Mouse (Mus musculus) kidney, postnatal 14 days (tissue): ENCODE measurements around the gene Mtor.

ENCODE experiments used
- DNase-seq: peaks from one replicate; pipeline ENCODE4 v3.0.0; 2022; ENCODE audit warnings: mixed read lengths

The Mtor gene

DNA sequence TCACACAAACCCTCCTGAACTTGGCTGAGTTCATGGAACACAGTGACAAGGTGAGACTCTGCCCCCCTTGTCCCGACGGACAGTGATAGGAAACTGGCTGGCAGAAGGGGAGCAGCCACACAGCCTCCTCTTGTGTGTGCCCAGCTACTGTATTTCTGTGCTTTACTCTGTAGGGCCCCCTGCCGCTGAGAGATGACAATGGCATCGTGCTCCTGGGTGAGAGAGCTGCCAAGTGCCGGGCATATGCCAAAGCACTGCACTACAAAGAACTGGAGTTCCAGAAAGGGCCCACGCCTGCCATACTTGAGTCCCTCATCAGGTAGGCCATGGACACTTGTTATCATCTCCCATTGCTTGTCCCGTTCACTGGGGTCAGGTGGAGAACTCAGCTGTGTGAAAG is 43.0 kb downstream of the Mtor start:
- no peak for DNase-seq

DNA sequence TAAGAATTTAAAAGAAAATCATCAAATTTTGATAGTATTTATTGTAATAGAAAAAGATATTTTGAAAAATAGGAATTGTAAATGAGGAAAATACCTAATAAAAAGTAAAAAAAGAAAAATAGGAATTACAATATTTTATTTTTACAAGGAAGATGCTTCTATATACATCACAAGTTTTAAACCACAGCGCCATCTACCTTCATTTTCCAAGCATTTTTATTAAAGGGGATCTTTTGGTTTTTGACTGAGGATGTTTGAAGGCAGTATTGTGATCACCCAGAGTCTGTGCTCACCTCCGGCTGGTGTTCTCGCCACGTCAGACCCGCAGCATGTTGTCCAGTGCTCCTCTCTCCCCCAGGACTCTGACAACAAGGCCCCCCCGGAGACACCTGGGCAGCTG is 46.7 kb downstream of the Mtor start:
- no peak for DNase-seq

DNA sequence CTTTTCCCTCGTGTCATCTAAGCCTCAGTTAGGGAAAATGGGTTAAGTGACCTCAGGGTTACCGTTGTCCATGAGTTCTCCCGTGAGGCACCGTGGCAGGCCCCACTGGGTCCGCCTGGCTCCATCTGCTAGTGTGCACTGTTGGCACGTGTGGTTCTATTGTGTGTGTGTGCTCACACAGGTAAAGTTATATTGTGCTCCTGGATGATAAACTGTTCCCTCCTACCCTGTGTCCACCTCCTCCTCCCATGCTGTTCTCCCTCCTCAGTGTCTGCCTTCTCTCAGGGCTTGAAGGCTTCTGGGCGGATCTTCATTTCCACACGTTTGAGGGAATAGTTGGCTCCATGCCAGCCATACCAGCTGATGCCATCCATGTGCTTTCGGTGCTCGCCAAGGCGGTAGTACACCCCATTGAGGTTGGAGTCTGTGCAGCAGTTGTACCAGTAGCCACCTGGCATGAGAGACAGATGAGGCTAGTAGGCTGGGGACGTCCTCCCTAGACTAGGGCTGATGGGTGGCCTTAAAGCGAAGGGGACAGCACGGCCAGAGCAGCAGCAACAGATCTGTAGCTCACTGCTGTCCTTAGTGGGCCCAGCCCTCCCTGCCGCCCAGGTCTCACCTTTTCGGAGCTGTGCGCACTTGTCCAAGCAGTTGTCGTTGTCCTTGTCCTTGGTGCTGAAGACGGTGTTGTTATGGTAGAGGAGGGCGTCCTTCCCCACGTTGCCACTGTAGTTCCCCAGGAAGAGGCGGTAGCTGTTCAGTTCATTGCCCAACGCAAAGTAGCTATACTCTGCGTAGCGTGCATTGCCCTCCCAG is 47.7 kb downstream of the Mtor start:
- DNase-seq, result no peak

DNA sequence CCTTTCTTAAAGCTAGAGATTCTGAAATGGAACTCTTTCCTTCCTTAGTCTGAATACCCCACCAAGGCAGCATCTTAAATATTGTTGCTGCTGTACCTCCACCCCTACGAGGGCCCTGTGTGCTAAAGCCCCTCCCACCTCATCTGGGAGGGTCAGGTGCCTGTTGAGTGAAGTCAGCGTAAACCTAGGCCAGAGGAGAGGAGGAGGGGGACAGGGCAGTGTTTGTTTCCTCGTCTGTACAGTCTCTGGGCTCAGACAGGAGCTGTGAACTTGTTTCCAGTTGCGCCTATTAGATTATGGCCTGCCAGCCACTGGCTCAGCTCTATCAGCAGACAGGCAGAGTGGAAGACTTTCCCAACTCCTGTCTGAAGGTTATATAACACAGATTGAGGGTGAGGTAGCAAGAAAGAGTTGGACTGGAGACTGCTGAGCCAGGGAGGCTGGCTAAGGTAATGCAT is 52.0 kb downstream of the Mtor start, which contains the start of gene Angptl7:
TSS of gene Angptl7 (minus strand) at position 51 of the 458 bp plus-strand sequence.
- DNase-seq, result peak; percentile 22

DNA sequence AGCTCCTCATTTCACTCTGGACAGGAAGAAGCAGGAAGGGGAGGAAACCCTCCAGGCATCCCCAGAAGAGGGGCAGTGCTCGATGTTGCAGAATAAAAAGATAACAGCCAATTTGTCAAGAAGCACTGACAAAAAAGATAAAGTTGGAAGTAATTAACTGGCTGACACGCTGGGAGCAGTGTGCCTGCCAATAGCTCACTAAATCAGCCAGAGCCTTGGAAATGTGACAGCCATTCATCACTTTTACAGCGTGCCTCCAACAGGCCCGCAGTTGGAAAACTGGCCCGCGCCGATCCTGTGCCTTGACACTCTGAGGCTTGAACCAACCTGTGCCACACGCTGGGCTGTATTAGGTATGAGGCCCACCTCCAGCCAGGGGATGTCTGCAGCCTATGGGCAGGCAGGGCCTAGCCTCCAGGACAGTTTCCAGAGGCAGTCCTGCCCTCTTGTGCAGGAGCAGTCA is 56.1 kb downstream of the Mtor start:
- peak; percentile 64 for DNase-seq

DNA sequence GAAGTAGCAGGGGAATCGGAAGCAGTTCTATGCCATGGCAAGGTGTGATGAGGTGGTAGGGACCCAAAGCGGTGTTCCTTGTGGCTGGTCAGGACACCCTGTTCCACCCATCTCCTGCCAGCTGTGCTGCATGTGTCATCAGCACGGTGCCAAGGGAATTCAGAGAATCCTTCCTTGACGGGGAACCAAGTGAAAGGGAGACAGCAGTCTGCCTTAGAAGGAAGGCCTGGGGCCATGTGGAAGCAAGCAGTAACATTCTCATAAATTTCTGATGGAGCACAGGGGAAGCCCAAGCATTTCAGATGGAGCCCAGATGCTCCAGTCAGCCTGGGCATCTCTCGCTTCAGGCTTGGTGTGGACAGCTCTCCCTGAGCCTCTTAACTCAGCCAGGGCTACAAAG is 59.2 kb downstream of the Mtor start:
- DNase-seq, result no peak

DNA sequence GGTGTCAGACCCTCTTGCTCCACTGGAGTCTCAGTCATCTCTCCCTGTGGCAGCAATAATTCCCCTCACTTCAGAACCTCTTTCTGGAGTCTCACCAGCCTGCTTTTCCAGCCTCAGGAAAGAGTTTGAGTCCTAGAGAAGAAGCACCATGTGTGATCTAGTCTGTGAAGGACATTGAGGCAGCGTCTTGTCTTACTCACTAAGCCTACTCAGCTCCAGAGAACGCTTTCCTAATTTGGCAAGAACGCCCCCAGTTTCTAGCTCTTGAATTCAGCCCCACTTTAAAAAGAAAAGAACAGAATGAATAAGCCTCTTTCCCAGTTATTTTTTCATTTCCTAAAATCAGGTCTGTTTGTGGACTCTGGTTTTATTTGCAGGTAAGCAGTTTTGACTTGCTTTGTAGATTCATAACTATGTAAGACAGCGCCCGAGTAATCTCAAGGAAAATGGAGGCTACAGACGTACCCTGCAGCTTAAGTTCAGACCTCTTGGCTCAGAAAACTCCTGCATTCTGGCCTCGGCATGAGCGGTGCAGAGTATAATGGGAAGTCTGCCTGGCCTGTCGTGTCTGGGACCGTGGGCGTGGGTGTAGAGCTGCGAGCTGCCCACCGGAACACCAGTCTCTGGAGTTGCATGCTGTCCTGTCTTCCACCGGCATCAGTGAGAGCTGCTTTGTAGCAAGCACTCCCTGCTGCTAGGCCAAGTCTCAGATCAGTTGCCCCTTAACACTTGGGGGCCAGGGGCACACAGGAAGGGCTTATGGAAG is 59.9 kb downstream of the Mtor start:
- no peak for DNase-seq

DNA sequence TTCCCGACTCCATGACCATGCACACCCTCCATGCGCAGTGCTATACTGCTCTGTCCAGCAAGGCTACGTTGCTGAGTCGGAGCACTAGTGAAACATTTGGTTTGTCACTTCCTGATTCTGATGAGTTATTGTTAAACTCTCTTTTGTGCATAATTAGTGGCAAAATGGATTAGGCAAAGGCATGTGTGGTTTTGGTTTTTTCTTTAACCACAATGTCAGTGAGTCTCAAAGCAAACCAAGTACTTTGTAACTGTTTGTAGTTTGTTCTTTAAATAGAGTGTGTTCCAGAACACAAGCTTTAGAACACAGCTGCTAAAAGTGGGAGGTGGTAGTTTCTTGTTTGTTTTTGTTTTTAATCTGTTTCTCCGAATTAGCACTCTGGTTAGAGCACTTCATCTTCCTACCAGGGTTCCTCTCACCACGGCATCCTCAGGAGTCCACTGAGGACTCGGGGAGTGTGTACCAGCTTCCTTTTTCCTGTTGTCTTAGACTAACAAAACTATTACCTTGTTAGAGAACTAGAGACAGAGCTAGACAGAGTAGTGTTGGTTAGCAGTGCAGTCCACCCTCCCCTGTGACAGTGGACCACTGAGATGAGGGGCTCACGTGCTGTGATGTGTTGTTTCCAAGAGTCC is 61.2 kb downstream of the Mtor start:
- DNase-seq, result no peak

DNA sequence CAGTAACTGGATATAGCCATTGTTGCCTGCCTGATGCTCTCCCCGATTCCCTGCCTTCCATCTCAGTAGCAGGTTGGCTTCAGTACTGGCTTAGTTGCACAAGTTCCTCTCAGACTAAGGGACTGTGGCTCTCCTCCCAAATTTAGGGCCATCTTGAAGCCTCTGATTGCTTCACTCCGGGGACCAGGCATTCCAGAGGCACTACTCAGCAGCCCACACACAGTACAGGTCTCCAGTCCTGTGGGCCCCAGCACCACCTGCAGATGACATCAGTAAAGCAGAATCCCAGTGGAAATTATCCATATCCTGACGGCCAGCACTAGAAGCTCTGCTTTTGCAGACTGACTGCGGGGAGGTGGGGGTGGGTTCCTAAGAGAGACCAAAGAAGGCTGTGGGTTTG is 62.3 kb downstream of the Mtor start:
- no peak for DNase-seq

DNA sequence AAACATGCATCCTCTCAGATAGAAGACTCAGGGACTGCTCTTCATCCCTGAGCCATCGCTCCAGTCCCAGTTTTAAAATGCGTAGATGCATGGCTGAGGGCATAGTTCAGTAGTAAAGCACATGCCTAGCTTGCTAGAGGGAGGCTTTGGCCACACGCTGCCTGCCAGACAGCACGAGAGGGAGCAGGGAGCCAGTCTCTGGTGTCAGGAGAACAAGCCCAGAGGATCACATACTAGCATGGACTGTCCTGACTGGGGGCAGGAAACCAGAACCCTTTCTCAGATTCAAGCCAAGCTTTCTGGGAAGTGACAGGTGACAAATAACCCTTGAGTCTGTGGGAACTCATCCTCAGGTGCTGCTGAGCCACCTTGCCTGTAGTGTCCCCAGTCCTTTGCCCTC is 62.9 kb downstream of the Mtor start:
- no peak for DNase-seq

DNA sequence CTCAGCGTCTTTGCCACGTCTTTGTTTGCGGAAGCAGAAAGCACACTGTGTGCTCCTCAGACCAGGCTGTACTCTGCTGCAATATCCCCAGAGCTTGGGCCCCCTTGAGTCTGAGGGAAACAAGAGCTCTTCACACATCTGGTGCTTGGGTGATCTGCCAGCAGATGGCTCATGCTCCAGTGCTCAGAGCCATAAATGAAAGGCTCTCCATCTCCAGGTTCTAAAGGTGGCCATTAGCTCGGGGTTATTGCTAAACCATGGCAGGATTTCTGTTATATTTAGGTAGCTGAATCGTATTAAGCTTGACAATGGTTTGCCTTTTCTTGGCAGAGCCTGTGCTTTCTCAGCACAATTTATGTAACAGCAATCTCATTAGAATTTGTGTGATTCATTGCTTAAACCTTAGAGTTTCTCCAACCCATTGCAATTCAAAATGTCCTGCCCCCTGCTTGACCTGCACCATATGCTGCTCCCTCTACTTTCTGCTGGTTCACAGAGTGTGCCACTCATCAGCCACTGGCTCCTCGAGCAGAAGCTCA is 64.7 kb downstream of the Mtor start:
- DNase-seq, result peak; percentile 66

DNA sequence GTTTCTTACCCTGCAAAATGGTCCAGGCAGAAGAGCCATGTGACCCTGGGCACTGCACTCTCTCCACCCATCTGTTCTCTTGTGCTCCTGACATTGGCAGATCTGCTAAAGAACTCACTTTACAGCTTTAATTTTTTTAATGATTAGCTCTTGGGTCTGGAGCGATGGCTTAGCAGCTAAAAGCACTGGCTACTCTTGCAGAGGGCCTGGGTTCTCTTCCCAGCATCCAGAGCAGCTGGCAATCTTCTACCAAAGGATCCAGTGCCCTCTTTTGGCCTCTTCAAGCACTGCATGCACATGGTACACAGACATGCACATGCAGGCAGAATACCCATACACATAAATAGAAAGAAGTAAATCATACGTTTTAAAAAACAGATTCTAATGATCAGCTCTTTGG is 66.9 kb downstream of the Mtor start:
- peak; percentile 69 for DNase-seq

DNA sequence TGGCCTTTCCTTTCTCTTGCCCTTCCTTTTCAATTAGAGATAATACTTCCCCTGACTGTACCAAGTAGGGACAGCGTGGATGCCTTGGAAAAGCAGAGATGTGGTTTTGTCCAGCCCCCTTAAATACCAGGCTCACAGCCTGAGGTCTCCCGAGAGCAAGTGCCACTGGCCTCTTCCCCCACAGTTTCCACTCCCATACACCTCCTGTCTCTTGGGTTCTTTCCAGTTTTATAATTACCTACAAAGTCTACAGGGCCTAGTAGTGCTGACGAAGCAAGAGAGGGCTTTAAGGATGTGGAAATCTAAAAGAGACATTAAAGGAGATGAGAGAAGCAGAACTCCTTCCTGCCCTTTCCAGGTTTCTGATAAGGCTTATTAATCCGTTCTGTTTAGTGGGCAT is 69.4 kb downstream of the Mtor start:
- peak; percentile 42 for DNase-seq

DNA sequence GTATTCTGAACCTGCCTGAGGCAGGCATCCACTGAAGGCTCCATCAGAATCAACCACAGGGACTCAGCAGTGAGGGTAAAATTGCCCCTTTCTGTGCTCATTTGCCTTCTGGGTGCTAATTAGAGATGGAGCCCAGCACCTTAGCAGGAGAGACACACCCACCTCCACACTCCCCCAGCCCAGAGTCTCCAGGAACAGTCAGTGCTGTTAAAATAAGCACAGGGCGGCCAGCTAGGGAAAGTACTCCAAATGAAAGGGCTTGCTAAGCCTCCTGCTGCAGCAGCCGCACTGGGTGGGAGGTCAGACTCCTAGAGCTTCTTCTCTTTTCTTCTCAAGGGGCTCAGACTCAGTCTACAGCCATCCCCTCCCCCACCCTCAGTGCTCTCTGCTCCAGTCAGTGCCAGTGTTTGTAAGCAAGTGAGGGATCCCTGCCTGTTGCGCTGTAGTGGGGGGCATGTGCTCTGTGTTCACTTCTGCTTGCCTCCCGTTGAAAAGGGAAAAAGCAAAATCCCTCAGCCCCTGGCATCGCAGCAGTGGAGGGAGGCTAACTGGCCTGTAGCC is 69.9 kb downstream of the Mtor start:
- DNase-seq, result no peak

DNA sequence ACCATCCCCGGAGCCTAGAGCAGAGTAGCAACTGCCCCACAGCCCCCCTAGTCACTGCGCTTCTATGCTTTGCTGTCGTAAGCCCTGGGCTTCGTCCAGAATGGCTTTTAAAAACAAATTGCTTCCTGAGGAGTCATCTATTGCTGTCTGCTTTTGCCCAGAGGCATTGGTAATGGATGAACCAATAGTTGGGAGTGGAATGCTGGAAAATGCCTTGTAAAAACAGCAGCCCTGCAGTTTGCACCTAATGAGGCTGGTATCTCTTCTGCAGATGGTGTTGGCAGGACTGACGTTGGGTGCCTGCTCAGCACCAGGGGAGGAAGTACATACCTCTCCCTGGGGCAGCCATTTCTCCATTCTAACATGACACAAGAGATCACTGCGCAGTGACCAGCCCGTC is 75.1 kb downstream of the Mtor start:
- DNase-seq, result peak; percentile 33

DNA sequence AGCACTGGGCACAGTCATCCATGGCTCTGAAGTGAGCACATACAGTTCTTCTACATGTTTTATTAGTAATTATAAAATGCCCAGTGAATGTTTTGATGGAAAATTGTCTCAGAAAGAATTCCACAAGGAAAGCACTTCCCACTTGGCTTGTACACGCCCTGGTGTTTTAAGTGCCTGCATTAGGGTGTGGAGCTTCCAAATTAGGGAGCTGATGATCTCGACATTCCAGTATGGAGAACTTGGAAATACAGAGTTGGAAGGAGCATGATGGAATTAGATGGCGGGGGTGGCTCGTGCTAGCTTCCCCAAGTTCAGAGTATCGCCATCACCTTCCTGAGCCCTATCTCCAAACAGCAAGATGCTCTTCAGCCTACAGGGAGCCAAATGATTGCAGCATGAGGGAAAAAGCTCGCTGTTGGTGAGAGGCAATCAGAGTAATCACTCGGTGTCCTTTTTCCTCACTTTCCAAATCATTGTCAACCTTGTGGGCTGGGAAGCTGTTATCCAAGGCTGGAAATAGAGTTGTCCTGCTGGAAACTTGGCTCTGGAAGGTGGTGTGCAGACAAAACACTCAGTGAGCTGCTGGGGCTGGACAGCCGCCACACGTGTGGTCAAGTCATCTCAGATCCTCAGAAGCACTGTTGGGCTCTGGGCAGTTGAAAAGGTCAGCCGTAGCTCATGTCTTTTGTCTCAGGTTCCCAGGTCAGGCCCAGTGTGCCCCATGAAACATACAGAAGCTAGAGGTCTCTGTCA is 78.9 kb downstream of the Mtor start:
- no peak for DNase-seq

DNA sequence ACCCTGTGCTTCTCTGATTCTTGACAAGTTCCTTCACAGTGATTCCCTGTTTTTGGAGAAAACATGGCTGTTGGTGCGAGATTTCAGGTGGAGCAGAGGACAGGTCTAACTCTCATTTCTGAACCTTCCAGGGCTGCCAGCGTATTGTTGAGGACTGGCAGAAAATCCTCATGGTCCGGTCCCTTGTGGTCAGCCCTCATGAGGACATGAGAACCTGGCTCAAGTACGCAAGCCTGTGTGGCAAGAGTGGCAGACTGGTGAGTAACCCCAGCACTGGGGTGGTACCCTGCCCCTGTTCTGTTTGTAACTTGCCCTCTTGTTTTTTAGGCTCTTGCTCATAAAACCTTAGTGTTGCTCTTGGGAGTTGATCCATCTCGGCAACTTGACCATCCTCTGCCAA is 81.9 kb downstream of the Mtor start:
- DNase-seq, result no peak

DNA sequence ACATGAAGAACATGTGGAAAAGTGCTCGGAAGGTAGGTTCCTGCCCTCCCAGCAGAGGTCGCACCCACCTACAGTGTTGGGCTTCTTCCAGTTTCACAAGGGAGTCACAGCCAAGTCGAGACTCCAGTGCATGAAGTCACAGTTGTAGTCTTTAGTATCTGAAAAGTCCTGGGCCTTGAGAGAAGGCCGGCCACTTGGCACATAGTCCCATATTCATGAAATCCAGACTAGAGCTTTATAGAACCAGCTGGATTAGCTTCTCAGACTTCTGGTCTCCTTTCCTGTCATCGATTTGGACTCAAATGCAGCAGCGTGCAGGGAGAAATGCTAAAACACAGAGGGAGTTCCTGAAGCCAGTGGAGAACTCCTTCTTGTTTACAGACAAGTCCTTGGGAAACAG is 82.4 kb downstream of the Mtor start:
- DNase-seq, result no peak

DNA sequence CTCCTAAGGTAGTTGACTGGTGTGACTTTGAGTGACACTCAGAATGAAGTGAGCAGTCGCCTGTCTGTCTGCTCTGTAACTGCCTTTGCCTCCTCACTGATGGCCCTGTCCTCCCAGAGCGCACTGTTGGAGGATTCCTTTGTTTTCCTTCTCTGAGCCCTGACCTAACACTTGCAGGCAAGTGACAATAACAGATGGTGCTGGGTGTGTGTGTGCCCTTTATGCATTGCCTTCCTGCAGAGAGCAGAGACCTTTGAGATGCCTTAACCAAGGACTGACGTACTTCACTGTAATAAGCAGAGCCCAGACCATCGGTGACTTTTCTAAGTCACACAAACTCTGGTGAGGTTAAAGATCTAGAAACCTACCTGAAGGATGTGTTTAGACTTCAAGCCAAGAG is 82.9 kb downstream of the Mtor start:
- DNase-seq, result no peak

DNA sequence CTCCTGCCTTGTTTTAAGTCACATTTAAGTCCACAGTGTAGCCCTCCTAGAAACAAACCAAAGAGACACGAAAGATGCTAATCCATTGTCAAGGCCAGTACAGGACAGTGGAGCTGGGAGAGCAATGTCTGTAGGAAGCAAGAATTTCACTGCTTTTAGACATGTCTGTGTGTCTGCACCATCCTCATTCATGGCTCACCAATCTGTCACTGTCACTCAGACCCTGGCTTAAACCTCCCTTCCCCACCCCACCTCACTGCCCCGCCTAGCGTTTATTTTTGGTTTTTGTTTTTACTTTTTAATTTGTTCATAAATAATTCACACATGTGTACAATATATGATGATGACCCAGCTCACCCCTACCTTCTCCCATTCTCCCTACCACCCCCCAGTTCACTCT is 84.1 kb downstream of the Mtor start:
- no peak for DNase-seq

DNA sequence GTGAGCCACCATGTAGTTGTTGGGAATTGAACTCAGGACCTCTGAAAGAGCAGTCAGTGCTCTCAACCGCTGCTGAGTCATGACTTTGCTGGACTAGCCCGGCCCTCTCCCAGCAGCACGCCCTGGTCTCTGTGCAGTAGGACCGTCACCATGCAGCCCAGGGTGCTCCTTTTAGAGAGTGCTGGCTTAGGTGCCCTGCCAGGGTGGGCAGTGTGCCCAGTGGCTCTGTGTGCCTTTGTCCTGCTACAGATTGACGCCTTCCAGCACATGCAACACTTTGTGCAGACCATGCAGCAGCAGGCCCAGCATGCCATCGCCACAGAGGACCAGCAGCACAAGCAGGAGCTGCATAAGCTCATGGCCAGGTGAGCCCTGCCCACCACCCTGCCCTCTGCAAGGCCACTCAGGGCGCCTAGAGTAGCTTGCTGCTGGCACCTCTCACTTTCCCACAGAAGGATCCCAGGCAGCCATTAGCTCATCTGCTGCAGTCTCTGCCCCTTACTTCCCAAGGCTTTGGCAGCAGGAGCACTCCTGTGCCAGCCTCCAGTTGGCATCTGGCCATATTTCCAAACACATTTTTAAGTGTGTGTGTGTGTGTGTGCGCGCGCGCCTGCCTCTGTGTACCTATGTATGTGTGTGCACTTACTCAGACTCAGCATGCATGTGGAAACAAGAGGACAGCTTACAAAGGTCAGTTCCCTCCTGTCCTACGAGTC is 85.4 kb downstream of the Mtor start:
- DNase-seq, result no peak

DNA sequence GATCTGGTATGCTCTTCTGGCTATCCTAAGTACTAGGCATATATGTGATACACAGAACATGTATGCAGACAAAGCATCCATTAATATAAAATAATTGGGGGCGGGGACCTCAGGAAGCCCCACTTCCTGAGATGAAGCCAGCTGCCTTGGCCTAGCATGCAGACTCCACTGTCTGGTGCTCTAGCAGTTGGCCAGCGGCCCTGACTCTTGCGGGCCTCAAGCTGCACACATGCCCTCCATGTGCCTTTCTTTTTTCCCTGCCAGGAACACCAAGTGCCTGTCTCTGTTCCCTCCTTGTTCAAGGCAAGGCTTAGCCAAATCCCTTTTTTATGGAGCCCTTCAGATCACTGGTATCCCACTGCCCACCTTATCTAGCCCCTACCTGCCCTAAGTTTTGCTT is 87.5 kb downstream of the Mtor start:
- no peak for DNase-seq
